Mouse (Mus musculus) monocyte, adult 5-6 weeks (primary cell): ENCODE results near the gene Lsm10. TPM values are rescaled to one million over a fixed set of nuclear protein-coding genes. Genes with fewer than 3 reads are reported as not detected.

ENCODE experiments used
- ATAC-seq: fragments of 153-309, 156-312 bp; replicated peaks from 2 replicates; pipeline ENCODE4 v1.8.0; 2017; ENCODE audit warnings: mild to moderate bottlenecking; ENCODE audit not compliant: low TSS enrichment, insufficient number of reproducible peaks, severe bottlenecking, poor library complexity, low FRiP score
- total RNA-seq: library from RNA; stranded (forward); fragments of 200-1000, 200-491, 200-594 nt; gene quantifications from 3 replicates; pipeline ENCODE4 v1.2.3, GENCODE M21; 2017

The Lsm10 gene
- total RNA-seq, 1 experiment from 2014 or later = 14.4 TPM

DNA sequence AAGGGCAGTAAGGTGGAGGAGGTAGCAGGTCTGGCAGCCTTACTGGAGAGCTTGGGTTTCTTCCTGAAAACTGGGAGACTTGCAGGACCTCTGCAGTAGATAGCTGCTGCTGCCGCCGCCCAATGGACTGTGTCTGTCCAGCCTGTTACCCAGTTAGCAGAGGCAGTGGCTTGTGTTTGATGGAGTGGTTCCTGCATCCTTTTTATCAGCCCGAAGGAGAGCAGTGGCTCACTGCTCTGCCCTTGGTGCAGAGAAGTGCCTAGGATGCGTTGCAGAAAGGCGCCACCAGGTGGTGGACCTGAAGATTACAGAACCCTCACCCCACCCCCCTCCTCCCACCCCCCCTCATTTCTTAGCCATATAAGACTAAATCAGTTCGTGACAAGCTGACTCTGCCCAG, 17.5 kb downstream of the Lsm10 start:
- ATAC-seq = peak; percentile 40; the same call in 1 of the 2 replicates

DNA sequence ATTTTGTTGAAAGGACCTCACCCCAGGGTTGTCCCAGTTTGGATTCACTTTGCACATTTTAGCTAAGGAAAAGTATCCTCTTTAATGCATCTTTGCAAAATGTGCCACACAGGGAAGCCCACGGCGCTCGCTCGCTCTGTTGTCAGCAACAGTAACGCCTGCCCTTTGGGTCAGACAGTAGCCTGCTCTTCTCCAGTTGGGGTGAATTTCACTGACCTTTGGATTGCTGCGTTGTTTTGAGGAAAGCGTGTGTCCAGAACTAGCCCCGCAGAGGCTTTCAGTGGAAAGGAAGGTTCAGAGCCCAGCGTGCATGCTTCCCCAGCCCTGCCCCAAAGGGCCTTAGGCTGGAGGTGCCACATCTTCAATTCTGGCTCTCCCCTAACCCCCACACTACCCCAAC, 19.0 kb downstream of the Lsm10 start:
- no peak for ATAC-seq

DNA sequence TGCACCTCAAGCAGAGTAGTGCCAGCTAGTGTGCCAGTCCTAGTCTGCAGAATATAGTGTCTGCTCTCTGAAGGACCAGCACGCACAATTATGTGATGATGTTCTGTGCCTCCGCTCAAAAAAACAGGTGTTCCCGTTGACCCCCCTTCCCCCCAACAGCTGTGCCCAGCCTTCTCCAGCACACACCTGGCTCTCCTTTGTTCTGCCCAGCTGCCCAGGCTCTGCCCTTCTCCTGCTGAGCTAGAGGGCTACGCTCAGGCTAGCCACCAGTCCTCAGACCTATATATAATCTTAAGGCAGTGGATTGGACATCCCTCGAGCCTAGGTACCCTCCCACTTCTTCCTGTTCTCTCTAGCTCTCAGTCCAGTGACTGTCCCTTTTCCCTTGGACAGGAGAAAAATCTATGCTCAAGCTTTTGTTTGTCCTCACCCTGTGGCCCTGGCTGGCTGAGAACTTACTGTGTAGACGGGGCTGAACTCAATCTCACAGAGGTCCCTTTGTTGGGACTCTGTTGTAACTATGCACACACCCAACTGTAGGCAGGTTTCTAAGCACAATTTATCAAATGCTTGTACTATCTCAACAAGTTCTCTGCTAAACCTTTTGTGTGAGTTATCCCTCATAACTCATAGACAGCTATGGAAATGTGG, 19.6 kb downstream of the Lsm10 start:
- no peak for ATAC-seq

DNA sequence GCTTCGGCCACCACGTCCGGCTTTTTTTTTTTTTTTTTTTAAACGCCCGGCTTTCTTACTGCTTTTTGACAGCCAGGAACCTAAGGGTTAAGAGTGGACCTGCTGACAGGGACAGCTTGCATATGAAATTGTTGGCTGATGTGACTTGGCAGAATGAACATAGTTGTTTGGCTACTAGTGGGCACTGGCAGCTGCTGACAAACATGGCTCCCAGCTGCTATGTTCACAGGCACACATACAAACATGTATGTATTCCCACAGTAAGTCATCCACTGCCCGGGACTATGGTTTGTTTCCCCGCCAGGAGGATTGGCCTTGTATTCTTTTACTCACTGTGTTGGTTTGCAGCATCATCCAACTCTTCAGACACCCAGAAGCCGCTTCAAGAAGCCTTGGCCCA, 20.7 kb downstream of the Lsm10 start:
- ATAC-seq = no peak

DNA sequence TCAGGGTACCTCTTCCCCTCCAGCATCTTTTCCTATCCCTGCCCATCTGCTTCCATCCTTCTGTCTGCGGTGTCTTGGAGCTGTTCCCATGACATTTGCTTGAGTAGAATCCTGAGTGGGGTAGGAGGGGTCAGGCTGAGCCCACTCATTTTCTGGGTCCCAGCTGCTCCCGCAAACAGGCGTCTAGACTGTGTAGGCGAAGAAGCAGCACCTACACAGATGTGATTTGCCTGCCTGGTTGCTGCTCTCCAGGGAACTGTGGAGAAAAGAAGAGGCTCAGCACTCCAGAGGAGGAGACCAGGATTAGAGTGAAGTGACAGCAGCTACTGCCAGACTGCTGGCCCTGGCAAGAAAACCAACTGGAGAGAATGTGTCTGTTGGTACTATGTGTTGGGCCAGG, 22.2 kb downstream of the Lsm10 start:
- ATAC-seq = no peak

DNA sequence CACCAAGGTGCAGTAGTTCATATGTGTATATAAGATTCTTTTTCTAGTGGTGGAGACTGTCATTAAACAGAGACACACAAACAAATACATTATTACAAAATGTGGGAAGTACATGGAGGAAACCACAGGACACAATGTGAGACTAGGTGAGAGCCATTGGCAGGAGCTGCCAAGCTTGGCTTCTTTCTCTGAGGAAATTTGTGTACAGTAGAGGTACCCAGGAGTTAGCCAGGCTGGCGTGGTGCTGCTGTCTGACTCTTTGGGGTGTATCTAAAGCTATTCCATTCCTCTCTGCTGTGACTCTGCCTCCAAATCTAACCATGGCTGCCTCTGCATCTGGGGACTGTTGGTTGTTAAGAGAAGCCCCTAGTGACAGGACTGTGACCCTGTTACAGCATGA, 22.6 kb downstream of the Lsm10 start:
- ATAC-seq = no peak

DNA sequence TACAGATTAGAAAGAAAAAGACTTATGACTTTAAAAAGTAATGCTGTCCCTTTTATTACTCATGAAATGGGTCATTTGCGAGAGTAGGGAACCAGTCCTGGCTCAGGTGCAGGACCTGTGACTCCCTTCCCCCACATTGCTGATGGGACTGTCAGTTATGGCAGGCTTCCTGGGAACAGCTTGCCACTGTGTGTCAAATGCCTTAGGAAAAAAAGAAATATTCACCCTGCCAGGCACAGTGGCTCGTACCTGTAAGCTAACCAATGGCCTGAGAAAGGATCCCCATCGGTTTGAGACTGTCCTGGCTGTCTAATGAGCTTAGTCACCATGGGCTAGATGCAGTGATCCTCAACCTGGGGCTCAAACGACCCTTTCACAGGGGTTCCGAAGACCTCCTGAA, 23.6 kb downstream of the Lsm10 start:
- no peak for ATAC-seq

DNA sequence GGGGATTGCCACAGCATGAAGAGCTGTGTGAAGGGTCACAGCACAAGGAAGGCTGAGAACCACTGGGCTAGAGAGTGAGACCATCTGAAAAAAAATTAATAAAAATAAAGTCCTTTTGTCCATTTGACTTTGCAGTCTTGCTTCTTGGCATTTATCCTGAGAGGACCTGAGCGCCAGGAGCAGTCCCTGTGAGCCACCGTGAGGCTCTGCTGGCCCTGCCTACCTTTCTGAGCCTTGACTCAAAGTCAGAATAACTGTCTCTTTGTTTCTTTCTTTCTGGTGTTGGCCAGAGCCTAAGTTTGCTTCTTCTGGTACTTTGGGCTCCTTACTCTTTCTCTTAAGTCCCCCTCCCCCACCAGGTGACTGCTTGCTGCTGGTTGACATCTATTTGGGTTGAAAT, 24.1 kb downstream of the Lsm10 start:
- no peak for ATAC-seq

DNA sequence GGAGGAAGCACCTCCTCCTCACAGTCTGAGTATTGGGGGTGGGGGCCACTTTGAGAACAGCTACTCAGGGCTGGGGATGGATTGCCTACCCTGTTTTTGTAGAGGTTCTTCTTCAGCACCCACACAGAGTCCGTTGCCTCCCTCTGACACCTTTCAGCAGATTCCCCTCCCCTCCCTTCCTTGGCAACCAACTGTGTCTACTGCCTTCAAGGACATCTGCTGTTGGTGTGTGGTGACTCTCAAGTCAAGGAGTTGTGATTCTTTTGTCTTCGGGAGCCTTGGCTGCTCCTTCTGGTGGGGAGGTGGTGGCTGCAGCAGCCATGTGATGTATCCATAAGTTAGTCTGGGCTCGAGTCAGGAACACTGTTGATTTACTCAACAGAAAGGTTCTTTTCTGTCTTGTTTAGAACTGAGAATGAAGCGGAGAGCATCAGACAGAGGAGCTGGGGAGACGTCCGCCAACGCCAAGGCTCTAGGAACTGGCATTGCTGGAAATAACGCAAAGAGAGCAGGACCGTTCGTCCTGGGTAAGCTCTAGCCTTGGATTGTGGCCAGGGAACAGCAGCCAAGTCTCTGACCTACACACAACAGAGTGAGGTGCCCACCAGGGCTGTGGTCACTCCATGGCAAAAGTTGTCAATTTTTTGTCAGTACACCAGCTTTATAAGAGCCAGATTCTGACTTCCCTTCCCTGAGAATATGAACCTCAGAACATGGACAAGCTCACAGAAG, 27.1 kb downstream of the Lsm10 start:
- no peak for ATAC-seq

DNA sequence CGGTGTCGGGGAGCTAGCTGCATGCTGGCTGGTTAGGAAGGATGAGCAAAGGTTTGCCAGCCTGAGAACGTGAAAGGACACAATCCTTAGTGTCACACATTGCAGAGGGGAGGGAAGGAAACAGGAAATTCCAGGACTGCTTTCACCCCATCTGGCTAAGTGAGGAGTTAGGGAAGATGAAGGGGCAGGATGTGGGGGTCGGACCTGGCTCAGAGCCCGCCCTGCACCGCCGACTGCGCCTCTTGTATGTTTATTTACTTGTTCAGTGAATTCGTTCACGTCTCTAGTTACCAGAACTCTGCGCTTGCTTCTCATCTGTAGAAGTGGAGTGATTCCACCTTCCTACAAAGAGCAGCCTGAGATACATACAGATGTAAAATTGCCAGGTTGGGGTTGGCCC, 34.1 kb downstream of the Lsm10 start:
- no peak for ATAC-seq

DNA sequence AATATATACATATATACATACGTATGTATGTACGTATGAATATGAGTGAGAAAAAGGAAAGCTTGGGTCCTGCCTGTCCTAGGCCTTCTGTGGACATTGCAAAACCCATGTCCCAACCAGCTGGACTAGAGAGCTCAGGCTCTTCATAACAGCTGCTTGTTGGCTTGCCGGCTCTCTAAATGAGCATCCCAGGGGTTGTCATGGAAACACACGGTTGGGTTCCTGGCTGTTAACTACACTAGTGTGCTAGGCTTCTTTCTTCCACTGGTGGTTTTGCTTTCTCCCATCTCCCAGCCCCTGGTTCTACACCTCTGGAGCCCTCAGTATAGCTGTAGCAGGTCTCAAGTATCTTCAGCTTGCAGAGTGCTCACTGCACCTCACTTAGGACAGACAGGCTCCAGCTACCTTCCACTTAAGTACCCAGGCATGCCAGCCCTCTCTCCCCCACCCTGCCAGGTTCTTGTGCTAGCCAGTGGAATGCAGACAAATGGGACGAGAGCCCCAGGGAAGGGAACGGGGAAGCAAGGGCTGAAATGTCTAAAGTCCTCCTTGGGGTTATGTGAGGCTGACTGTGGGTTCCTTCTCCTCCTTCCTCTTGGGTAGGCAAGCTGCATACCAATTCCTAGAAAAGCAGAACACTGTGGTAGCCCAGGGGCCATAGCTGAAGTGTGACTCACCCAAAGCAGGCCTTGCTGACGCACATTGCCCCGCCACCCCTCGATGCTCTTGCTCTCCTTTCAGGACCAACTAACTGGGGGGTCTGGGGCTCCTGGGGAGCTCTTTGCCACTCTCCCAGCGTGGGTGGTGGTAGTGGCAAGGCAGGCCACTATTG, 35.1 kb downstream of the Lsm10 start:
- peak; percentile 70 for ATAC-seq

DNA sequence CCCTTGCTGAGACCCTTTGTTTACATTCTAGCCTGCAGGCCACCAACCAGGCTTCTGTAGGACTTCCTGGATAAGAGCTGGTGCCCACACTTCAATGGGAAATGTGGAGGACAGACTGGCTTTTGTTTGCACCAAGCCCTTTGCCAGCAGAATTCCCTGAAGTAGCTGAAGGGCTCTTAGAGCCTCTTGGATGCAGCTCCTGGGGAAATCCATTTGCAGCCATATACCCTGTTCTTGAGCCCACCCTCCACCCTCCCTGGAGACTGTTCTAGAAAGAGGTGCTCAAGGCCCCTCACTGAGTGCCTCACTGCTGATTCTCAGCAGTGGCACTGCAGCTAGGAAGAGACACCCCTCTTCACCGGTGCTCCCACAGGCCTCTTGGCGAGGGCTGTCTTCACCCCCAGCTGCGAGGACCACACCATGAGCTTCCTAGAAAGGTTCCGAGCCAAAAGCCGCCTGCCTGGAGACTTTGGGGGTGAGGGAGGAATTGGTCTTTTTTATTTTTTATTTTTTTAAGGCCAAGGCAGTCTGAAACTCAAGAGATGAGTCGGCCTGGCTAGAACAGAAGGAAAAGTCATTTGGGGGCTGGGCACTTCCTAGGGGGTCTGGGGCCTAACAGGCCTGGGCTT, 36.3 kb downstream of the Lsm10 start:
- no peak for ATAC-seq

DNA sequence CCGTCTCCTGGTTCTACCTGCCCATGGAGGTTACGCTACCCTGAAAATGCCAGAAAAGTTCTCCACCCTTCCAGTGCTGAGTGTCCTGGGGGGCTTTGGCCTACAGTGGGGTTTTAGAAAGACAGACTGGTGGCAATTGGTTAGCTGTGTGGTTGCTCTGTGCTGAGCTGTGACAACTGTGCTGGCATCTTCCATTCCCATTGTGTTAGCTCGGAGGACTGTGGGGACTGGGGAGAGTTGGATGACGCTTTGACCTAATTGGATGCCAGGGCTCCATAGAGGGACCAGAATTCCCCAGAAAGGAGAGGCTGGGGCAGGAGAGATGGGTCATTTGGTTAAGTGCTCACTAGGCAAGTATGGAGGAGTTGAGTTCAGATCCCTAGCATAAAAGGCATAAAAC, 37.8 kb downstream of the Lsm10 start:
- ATAC-seq = no peak

DNA sequence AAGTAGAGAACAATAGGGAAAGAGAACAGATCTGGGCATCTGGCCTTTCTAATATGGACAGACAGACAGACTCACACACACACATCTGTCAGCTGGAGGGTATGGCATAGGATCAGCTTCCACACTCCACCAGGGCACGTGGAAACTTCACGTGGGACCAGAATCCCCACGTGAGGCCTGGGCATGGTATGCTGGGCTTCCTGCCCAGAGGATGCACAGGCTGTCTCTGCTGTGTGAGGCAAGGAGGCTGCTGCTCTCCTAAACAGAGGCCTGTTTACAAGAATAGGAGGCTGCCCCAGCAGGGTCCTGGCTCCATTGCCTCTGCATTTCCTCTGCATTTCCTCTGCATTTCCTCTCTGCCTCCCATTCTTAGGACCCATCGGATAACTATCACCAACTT, 38.2 kb downstream of the Lsm10 start:
- no peak for ATAC-seq

DNA sequence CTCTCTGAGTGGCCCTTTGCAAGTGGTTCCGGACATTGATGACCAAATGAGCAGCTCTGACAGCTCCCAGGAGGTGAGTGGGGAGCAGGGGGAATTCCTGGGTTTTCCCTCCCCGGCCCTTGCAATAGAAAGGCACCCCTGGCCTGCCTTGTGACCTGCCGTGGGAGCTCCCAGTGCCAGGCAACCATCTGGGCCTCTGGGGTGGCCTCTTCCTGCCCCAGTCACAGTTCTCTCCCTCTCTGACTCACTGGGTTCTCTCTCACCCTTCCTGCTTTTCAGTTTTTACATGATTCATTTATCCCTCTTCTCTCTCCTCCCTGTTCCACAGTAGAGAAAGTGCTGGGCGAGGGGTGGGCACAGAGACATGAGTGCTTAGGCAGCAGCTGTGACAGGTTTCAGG, 41.4 kb downstream of the Lsm10 start:
- ATAC-seq = no peak

DNA sequence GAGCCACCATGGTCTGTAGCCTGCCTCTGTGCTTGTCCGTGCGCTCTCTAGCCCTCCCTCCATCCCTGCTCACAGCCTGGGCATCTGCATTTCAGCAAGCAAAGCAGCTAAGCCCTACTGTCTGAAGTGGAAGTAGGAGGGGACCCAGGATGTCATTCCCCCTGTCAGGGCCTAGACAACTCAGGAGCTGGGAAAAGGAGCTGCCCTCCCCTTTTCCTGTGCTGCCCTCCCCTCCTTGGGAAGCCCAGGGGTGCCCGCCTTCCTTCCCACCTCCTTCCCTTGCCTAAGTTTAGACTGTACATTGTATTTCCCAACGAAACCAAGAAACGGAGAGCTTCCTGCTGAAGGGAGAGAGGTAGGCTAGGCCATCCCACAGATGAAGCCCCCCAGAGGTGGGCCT, 44.6 kb downstream of the Lsm10 start:
- no peak for ATAC-seq

DNA sequence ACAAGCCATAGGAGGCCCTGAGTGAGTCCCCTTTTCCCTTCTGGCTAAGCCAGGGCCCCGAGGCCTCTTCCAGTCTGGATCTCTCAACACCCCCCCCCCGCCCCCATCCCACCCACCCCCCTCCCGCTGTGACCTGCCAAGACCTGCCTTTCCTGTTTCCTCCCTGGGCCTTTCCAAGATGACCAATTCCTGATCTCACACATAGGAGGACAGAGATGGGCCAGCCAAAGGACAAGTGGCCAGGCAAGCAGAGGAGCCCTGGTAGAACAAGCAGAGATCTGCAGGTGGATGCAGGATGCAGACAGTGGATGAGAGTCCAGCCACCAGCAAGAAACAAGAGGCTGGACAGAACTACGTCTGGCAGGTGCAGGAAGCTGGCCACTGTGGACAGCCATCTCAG, 49.0 kb downstream of the Lsm10 start:
- no peak for ATAC-seq

DNA sequence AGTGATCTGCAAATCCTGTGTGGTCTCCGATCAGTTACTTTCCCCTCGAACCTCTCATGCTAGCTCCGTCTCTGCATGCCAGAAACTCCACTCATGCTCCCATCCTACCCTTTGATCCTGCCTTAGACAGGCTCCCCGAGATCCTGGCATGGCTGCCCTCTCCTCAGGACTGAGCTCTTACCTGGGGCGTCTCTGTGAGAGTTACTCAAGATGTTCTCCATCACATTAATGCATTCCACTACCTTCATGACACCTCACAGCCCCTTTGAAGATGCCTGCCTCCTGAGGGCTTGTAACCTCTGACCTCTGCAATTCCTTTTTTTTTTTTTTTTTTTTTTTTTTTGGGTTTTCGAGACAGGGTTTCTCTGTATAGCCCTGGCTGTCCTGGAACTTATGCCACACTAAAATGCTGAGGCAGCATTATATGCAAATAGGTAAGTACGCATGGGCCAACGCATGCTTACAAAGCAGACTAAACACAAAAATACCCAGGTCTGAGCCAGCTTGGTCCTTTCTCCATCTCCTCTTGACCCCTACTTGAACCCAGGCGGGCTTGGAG, 50.6 kb downstream of the Lsm10 start:
- no peak for ATAC-seq

DNA sequence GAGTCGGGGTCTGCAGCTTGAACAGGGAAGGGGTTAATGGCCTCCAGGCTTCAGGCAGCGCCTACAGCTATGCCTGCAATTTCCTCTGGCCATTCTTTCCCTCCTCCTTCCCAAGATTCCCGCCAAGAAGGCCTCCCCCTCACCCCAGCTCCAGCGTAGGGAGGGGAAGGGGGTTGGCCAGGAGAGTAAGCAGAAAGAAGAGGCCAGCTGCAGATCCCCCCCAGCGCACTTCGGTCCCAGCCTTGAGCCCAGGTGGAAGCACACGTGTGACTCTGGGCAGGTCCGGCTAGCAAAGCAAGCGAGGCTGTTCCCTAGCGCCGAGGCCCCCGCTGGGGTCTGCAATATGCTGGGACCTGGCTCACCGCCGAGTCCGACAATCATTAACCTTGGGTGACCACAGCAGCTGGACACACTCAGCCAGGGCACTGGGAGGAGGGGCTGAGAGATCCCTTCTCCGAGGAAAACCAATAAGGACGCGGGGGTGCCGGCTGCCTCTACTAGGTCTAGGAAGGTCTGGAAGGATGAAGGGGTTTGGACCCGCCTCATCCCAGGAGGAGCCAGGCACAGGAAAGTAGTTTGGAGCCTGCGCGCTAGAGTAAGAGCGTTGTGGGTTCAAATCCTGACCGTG, 51.2 kb downstream of the Lsm10 start, which contains the start of gene Eva1b:
Gene Eva1b (plus strand): TSS at position 212 of the 628 bp plus-strand sequence.
- no peak for ATAC-seq
